Mouse (Mus musculus) olfactory bulb, adult 2 months (tissue): Measurements from ENCODE around the gene Ptchd3. TPM values are rescaled to one million over a fixed set of nuclear protein-coding genes. Genes with fewer than 3 reads are reported as not detected.

Experiments
- H3K27ac ChIP-seq: fragments of 200-500 bp; 2 replicates; pipeline ENCODE4 v1.5.1; 2012; ENCODE audit warnings: low read depth, low read length; ENCODE audit not compliant: insufficient read depth
- H3K4me1 ChIP-seq: fragments of 200-500 bp; 2 replicates; pipeline ENCODE4 v1.6.1; 2012; ENCODE audit warnings: low read length; ENCODE audit not compliant: control insufficient read depth, insufficient read depth
- H3K4me3 ChIP-seq: fragments of 200-500 bp; 2 replicates; pipeline ENCODE4 v1.5.1; 2012; ENCODE audit warnings: mild to moderate bottlenecking, low read depth, low read length, moderate library complexity; ENCODE audit not compliant: insufficient read depth
- CTCF ChIP-seq: fragments of 200-500 bp; IDR thresholded peaks from 2 replicates; pipeline ENCODE4 v1.5.1; 2012; ENCODE audit warnings: low read depth, mild to moderate bottlenecking, low read length, moderate library complexity; ENCODE audit not compliant: insufficient read depth
- POLR2A ChIP-seq: fragments of 200-500 bp; IDR thresholded peaks from 2 replicates; pipeline ENCODE4 v1.6.1; 2012; ENCODE audit warnings: mild to moderate bottlenecking, low read depth, low read length, moderate library complexity; ENCODE audit not compliant: insufficient read depth
- WGBS: fragments of 180-500 bp; shearing (Covaris S2); methylation state at CpG from one replicate; pipeline ENCODE4 v1.1.7; 2018; 5-methylcytosine and 5-hydroxymethylcytosine counted together
- polyA plus RNA-seq: library from polyadenylated mRNA; stranded (reverse); fragments of >200 nt; gene quantifications from 2 replicates; pipeline ENCODE4 v1.2.4, GENCODE M21; 2012; ENCODE audit warnings: low replicate concordance; ENCODE audit not compliant: missing spikeins, insufficient read depth, insufficient read length

Gene Ptchd3
- not detected in 2 replicates for polyA plus RNA-seq

DNA sequence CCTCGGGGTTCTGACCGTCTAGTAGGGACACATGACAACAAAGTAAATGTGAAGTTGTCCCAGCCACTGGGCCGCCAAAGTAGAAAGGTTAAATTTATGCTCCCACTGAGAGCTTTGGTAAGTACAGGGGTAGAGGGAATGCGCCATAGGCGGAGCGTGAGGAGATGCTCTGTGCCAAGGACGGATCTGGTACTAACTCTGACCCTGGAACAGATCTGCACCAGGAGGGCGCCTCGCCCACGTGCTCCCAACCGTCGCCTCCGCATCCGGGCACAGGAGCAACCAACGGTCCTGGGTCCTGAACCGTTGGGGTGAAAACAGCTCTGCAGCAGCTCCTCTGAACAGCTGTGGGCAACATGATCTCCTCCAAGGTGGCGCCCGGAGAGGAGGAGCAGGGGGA is at the start of gene Ptchd3:
Gene Ptchd3 (plus strand): TSS at position 301 of the 400 bp plus-strand sequence.
- H3K4me3 ChIP-seq: no peak within 1 kb of the TSS
- no peak within 1 kb of the TSS for H3K27ac ChIP-seq
- H3K4me1 ChIP-seq: no peaks in the 10 kb centered on the region
- TF ChIP-seq CTCF (no peak), POLR2A (no peak)
- WGBS: 77% methylated on average over 18 of the region's 18 CpGs

DNA sequence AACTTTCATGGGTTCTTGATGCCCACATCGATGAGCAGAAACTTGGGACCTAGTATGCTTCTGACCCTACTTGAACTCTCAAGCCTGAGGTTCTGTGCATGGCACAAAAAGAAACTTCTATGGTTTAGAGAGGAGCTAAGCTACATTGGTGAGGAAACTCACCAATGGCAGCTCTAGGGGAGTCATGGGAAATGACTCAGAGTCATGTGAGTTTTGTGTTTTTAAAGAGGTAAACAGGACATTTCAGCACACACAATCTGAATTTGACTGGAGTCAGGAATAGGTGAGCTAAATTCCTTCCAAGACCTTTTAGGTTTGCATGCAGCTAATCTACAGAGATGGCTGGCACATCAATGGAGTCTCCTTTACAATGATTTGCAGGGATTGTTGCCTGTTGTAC is 48.2 kb upstream of the Ptchd3 start:
- no peaks in the 10 kb centered on the region for H3K4me1 ChIP-seq
- no peak overlapping the region for H3K27ac ChIP-seq
- H3K4me3 ChIP-seq: no peak overlapping the region
- WGBS: 94% methylated on average over 1 of the region's 1 CpGs
- TF ChIP-seq POLR2A (no peak), CTCF (no peak)

DNA sequence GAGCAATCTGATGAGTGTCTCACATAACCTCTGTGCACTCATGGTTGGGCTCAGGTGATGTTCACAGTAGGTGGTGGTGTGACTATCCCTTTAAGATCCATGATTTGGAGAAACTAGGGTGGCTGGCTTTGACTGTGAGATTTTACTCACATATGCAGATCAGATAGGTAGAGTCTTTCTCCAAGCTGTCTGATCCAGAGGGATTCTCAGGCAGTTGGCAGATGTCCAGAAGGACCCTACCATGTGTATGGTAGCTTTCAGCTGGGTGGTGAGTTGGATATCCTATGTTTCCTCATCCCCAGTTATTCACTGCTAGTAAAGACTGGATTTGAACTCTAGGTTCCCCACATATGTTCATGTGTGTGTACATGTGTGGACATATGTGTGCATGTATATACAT is 42.6 kb upstream of the Ptchd3 start:
- TF ChIP-seq POLR2A (no peak), CTCF (no peak)

DNA sequence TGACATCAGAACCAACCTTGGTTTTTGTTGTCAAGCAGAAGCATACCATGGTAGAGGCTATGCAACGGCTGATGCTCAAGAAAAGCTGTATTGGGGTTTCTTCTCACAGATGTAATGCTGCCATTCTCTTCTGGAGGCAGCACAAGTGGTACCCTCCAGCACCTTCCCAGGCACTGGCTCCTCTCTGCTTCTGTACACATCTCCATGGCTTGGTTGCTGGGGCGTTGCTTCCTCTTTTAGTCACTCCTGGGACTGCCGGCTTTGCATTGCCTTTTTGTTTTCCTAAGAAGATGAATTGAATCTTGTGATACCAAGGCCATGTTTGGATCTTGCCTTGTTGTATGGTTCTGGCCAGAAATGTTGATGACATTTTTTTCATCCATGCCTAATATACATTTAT is 40.5 kb upstream of the Ptchd3 start:
- H3K4me3 ChIP-seq: no peak overlapping the region
- 94% methylated on average over 3 of the region's 3 CpGs for WGBS
- TF ChIP-seq CTCF (no peak), POLR2A (no peak)
- no peak overlapping the region for H3K27ac ChIP-seq
- H3K4me1 ChIP-seq: no peaks in the 10 kb centered on the region

More for the DNA sequence above, 42.6 kb upstream of the Ptchd3 start:
- no peaks in the 10 kb centered on the region for H3K4me1 ChIP-seq
- H3K27ac ChIP-seq: no peak overlapping the region
- no peak overlapping the region for H3K4me3 ChIP-seq

DNA sequence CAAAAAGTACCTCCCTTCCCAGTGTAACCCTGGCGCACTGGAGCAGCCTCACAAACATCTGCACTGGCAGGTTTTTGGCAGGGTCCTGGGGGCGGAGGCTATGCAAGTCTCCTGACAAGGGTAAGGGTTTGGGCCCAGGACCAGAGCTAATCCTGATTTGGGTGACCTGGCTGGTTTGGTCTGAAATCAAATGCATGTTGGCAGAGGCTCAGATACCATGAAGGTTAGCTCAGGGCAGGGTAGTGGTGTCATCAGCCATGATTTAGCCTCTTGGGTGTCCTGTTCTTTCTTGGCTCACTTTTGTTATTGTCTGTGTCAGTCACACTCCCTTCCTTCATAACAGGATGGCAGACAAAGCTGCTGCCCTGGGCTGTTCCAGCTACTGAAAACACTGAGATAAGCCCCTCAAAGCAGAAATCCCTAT is 39.4 kb upstream of the Ptchd3 start:
- Histone ChIP-seq H3K4me1 (no peaks in the 10 kb centered on the region), H3K4me3 (no peak overlapping the region), H3K27ac (no peak overlapping the region)
- 74% methylated on average over 2 of the region's 2 CpGs for WGBS
- TF ChIP-seq POLR2A (no peak), CTCF (no peak)

DNA sequence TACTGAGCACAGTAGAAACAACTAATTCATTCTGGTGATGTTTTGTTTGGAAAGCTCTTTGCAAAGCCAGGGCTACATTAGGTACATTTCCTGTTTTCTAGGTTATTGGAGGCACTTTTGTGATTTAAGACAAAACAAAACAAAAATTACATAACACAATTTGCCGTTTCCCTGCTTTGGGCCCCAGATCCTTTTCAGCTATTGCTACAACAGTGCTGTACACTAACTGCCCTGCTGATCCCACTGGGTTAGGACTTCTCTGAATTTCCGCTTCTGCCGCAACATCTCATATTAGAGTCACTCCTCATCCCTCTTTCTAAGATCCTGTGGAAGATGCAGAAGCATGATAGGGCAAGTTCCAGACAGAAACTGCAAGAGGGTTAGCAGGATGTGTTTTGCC is 38.6 kb upstream of the Ptchd3 start:
- no peak overlapping the region for H3K4me3 ChIP-seq
- TF ChIP-seq CTCF (no peak), POLR2A (no peak)
- H3K4me1 ChIP-seq: no peaks in the 10 kb centered on the region
- H3K27ac ChIP-seq: no peak overlapping the region
- WGBS: 79% methylated on average over 3 of the region's 3 CpGs

DNA sequence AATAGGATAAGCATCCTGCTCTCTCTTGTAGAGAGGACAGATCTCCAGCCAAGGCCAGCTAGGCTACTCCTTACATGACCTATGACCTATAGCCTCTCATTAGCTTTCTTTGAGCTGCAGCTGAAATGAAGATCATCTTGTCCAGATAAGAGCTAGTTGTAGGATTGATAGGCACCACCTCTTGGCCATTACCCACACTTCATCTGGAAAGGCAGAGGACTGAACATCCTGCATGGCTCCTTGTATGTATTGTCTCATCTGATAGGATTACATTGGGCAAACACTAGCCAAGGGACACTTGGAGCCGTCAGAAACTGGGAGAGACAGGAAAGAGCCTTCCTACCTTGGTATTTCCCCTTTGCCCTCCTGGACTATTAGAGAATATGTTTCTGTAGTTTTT is 38.1 kb upstream of the Ptchd3 start:
- 83% methylated on average over 1 of the region's 1 CpGs for WGBS
- H3K27ac ChIP-seq: no peak overlapping the region
- H3K4me1 ChIP-seq: no peaks in the 10 kb centered on the region
- H3K4me3 ChIP-seq: no peak overlapping the region
- TF ChIP-seq CTCF: no peak
- TF ChIP-seq POLR2A: no peak

DNA sequence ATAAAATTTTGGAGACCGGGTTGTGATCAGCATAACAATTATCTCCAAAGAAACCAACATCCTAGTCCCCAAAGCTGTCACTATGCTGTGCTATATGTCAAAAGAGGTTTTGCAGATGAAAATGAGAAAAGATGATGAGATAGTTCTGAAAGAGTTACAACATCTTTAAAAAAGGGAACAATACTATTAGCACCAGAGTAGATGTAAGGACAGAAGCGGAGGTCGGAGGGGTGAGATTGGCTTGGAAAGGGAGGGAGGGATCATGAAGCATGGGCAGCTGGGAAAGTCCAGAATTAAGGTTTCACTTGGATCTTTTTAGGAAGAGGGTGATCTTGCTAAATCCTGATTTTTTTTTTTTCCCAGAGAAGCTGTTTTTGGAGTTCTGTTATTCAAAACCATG is 36.5 kb upstream of the Ptchd3 start:
- Histone ChIP-seq H3K4me1 (no peaks in the 10 kb centered on the region), H3K4me3 (no peak overlapping the region), H3K27ac (no peak overlapping the region)
- TF ChIP-seq CTCF (no peak), POLR2A (no peak)
- 95% methylated on average over 3 of the region's 3 CpGs for WGBS

DNA sequence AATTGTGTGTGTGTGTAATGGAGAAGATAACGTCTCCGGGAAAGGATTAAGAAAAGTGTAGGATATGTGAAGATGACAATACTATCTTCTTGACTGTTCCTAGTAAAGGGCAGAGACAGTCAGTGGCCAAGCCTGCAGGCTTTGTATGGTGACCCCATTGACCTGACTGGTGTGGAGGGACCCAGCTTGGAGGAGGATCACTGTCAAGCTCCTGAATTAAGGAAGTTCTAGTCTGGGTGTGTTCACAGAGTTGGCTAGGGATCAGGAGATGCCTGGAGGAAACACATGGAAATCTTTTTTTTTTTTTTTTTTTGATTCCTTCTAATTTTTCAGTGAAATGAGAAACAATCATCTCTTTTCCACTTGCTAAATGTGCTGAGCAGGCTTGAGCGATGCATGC is 35.9 kb upstream of the Ptchd3 start:
- no peak overlapping the region for H3K27ac ChIP-seq
- H3K4me1 ChIP-seq: no peaks in the 10 kb centered on the region
- H3K4me3 ChIP-seq: no peak overlapping the region
- WGBS: 90% methylated on average over 3 of the region's 3 CpGs
- TF ChIP-seq CTCF: no peak
- no peak for TF ChIP-seq POLR2A

DNA sequence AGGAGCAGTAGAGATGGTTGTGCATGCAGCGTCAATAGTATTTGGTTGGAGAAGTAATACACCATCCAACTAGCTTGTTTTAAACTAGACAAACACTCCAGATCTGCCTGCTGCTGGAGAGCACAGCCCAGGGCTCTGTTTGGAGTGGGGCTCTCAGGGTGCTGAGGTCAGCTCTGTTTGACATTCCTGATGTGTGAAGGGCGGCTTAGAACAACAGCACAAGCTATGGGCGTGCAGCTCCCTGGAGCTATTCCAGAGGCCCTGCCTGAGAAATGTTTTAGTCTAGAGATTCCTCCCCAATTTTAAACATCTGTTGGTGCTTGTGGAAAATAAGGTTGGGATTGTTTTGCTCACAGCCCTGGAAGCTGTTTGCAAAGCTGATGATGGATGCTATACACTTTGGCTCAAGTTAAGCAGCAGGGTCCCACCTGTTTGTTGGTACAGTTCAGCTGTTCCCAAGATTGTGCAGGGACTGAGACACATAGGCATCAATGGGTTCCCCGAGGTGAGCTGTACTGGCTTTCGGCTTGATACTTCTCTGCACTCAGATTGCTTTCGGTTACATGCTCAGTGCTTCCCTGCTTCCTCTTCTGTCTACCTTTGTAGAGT is 35.4 kb upstream of the Ptchd3 start:
- no peak overlapping the region for H3K4me3 ChIP-seq
- H3K4me1 ChIP-seq: no peaks in the 10 kb centered on the region
- TF ChIP-seq POLR2A: no peak
- TF ChIP-seq CTCF: no peak
- 76% methylated on average over 6 of the region's 6 CpGs for WGBS
- no peak overlapping the region for H3K27ac ChIP-seq
